Mouse (Mus musculus): ENCODE data around the gene Gm10190.

- peak; percentile 21; the same call in 1 of the 2 replicates for TF ChIP-seq CTCF (IDR thresholded peaks at IDR 0.05; ENCODE audit: control insufficient read depth, insufficient read depth, insufficient replicate concordance, low read depth, low read length)
- no peak for TF ChIP-seq POLR2A (IDR thresholded peaks at IDR 0.05; ENCODE audit: control insufficient read depth, low read depth, low read length)
Measured at GRCm38 (mm10) chr17:80332386-80332785, 41.0 kb downstream of the Gm10190 start.
